Mouse (Mus musculus) forebrain, embryonic 12.5 days (tissue): Measurements from ENCODE around the gene Cycs. TPM values are rescaled to one million over a fixed set of nuclear protein-coding genes. Genes with fewer than 3 reads are reported as not detected.

Experiments used
- ATAC-seq: fragments of 200-750 bp; cut with Nextera tagmentation; 2 replicates; pipeline ENCODE4 v1.8.0; 2017; ENCODE audit warnings: moderate TSS enrichment; ENCODE audit not compliant: low FRiP score
- H3K27ac ChIP-seq: fragments of 300-500 bp; sonication (generic); 2 replicates; pipeline ENCODE4 v1.5.1; 2016; ENCODE audit warnings: mild to moderate bottlenecking
- H3K27me3 ChIP-seq: fragments of 300-500 bp; sonication (generic); 2 replicates; pipeline ENCODE4 v1.6.1; 2016; ENCODE audit warnings: mild to moderate bottlenecking
- H3K36me3 ChIP-seq: fragments of 300-500 bp; sonication (generic); replicated peaks from 2 replicates; pipeline ENCODE4 v1.6.1; 2016; ENCODE audit warnings: mild to moderate bottlenecking
- H3K4me1 ChIP-seq: fragments of 300-500 bp; sonication (generic); 2 replicates; pipeline ENCODE4 v1.6.1; 2016
- H3K4me2 ChIP-seq: fragments of 300-500 bp; sonication (generic); 2 replicates; pipeline ENCODE4 v1.6.1; 2016; ENCODE audit warnings: mild to moderate bottlenecking, moderate library complexity
- H3K4me3 ChIP-seq: fragments of 300-500 bp; sonication (generic); replicated peaks from 2 replicates; pipeline ENCODE4 v1.5.1; 2016; ENCODE audit warnings: mild to moderate bottlenecking
- H3K9ac ChIP-seq: fragments of 300-500 bp; sonication (generic); 2 replicates; pipeline ENCODE4 v1.6.1; 2016; ENCODE audit warnings: mild to moderate bottlenecking
- H3K9me3 ChIP-seq: fragments of 300-500 bp; sonication (generic); 2 replicates; pipeline ENCODE4 v1.6.1; 2016
- WGBS: fragments of 180-500 bp; shearing (Covaris S2); methylation state at CpG from one replicate; pipeline ENCODE4 v1.1.7; 2016; 5-methylcytosine and 5-hydroxymethylcytosine counted together
- polyA plus RNA-seq: library from polyadenylated mRNA; unstranded; fragments of >200 nt; fragmentation: Nextera tagmentation; extraction: Ambion mirVana; gene quantifications from 2 replicates; pipeline ENCODE4 v1.2.1, GENCODE M21; 2016

Cycs gene
- polyA plus RNA-seq, 1 experiment from 2014 or later: 71.1 TPM

DNA sequence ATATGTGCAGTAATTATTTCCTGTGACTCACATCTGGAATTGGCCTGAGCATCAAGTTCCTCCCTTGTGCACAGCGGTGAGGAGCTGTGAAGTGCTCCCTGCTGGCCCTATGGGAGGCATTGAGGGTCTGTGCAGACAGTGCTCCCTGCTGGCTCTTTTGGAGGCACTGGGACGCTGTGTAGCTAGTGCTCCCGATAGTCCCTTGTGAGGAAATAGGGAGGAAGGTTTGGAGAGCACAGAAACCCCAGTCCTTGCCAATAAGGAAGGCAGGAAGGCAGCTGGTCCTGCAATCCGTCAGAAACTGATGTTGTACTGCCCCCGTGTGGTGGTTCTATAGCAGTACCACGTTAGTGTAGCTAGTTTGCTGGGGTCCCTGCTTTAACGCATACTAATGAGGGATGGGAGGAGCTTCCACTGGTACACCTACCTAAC lies 29.9 kb downstream of the Cycs start:
- Histone ChIP-seq H3K4me2 (no peak overlapping the region), H3K4me1 (peaks cover 3% of the 10 kb centered on the region; the same call in 1 of the 2 replicates), H3K36me3 (no peaks in the 10 kb centered on the region), H3K27ac (no peak overlapping the region), H3K9ac (no peak overlapping the region), H3K27me3 (0 out of 2 replicates have a peak, but pooled peaks cover 5% of the 10 kb centered on the region), H3K4me3 (no peak overlapping the region), H3K9me3 (no peaks in the 10 kb centered on the region)
- 11% methylated on average over 7 of the region's 7 CpGs for WGBS
- ATAC-seq: peak; percentile 77

DNA sequence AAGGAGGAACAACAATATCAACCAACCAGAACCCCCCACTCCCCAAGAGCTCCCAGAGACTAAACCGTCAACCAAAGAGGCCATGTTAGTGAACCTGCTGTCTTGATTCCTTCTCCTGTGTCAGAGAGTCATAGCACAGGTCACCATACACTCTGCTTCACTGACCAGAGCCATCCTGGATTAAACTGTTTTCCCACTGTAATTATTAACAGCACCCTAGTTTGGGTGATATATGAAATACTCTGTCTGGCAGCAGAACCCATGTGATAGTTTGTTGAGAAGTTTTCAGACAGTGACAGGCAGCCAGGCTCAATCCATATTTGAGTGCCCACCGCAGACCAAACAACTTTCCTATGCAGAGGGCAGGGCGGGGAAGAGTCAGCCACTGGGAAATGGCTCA lies 31.0 kb downstream of the Cycs start:
- Histone ChIP-seq H3K27ac (no peak overlapping the region), H3K36me3 (no peaks in the 10 kb centered on the region), H3K4me1 (peaks cover 3% of the 10 kb centered on the region; the same call in 1 of the 2 replicates), H3K27me3 (0 out of 2 replicates have a peak, but pooled peaks cover 5% of the 10 kb centered on the region), H3K9ac (no peak overlapping the region), H3K9me3 (no peaks in the 10 kb centered on the region), H3K4me2 (no peak overlapping the region), H3K4me3 (no peak overlapping the region)
- no peak for ATAC-seq
- 92% methylated on average over 3 of the region's 3 CpGs for WGBS

DNA sequence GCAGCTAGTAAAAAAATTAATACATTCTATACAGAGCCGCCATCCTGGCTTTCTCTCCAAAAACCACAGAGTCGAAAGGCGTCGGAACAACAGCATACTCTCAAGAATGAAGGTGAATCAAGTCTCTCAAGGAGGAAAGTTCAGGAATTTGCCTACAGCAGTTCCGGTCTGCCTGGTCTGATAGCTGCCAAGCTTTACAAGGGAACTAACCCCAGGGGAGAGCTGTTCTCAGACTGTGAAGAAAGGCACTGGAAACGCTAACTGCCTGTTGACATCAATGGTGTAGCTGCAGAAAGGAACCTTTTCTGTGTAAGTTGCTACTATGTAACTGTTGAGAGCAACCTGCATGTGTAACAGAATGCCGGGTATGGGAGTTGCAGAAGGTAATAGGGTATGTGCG lies 34.4 kb downstream of the Cycs start:
- H3K9ac ChIP-seq: no peak overlapping the region
- no peak overlapping the region for H3K4me3 ChIP-seq
- no peaks in the 10 kb centered on the region for H3K27me3 ChIP-seq
- H3K4me1 ChIP-seq: peaks cover 3% of the 10 kb centered on the region; the same call in 1 of the 2 replicates
- no peak overlapping the region for H3K4me2 ChIP-seq
- H3K36me3 ChIP-seq: no peaks in the 10 kb centered on the region
- 80% methylated on average over 8 of the region's 8 CpGs for WGBS
- no peak overlapping the region for H3K27ac ChIP-seq
- ATAC-seq: no peak
- no peaks in the 10 kb centered on the region for H3K9me3 ChIP-seq

DNA sequence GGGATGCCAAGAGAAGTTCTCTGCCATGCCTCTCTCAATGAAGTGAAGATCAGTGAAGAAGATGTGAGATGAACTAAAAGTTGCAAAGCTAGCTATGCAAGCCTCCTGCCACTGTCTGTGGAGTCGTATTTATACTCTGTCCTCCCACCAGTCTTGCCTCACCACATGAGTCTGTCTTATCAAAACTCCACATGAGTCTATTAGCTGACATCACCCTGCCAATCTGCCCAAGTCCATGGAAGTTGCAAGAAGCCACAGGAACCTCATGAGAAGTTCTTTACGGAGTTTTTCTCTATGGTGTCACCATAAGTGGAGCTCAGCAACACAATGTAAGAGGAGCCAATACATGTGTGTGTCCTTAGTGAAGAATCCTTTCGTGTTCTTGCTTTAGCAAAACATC lies 35.3 kb downstream of the Cycs start:
- no peak overlapping the region for H3K9ac ChIP-seq
- no peak overlapping the region for H3K4me3 ChIP-seq
- WGBS: 85% methylated on average over 3 of the region's 3 CpGs
- no peaks in the 10 kb centered on the region for H3K9me3 ChIP-seq
- H3K4me2 ChIP-seq: no peak overlapping the region
- H3K4me1 ChIP-seq: no peaks in the 10 kb centered on the region
- no peak overlapping the region for H3K27ac ChIP-seq
- 0 out of 2 replicates have a peak, but pooled peaks cover 2% of the 10 kb centered on the region for H3K27me3 ChIP-seq
- no peak for ATAC-seq
- H3K36me3 ChIP-seq: no peaks in the 10 kb centered on the region

DNA sequence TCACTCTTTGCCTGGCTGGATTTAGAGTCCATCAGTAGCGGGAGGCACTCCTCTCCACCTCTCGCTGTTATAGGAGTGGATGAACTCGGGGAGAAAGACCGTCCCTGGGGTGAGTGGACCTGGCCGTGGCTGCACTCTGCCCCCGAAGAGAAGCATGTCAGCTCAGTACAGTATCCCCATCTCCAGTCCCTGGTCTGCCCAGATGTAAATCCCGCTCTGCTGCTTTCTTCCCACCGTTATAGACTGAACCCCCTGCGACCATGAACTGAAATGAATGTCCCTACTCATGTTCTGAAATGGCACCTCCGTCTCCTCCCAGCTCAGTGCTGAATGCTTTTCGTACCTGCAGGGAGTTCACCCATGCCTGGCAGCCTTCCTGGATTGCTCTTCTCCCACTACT lies 37.1 kb downstream of the Cycs start:
- ATAC-seq: no peak
- 88% methylated on average over 11 of the region's 11 CpGs for WGBS
- no peak overlapping the region for H3K4me3 ChIP-seq
- H3K9me3 ChIP-seq: no peaks in the 10 kb centered on the region
- no peak overlapping the region for H3K27ac ChIP-seq
- H3K9ac ChIP-seq: no peak overlapping the region
- no peaks in the 10 kb centered on the region for H3K36me3 ChIP-seq
- no peak overlapping the region for H3K4me2 ChIP-seq
- no peaks in the 10 kb centered on the region for H3K4me1 ChIP-seq
- H3K27me3 ChIP-seq: 0 out of 2 replicates have a peak, but pooled peaks cover 3% of the 10 kb centered on the region

DNA sequence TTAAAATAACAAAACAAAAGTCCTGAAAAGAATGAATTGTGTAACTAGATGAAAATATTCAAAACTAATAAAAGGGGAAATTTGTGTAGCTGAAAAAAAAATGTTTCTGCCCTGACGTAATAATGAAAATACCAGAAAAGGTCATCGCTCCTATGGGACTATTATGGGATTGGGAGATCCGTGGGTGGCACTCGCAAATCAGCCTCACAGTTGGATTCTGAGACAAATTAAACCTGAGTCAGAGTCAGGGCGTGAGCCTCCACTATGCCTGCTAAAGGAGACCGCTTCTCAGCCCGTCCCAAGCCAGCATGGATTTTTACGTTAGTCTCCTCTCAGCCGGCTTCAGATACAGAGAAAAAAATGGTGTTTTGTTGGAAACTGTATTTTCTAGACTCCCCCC lies 38.9 kb downstream of the Cycs start:
- H3K27ac ChIP-seq: no peak overlapping the region
- no peak overlapping the region for H3K9ac ChIP-seq
- no peak overlapping the region for H3K4me3 ChIP-seq
- no peak overlapping the region for H3K4me2 ChIP-seq
- no peak for ATAC-seq
- H3K27me3 ChIP-seq: 0 out of 2 replicates have a peak, but pooled peaks cover 3% of the 10 kb centered on the region
- H3K36me3 ChIP-seq: no peaks in the 10 kb centered on the region
- no peaks in the 10 kb centered on the region for H3K4me1 ChIP-seq
- no peaks in the 10 kb centered on the region for H3K9me3 ChIP-seq
- WGBS: 66% methylated on average over 9 of the region's 9 CpGs

DNA sequence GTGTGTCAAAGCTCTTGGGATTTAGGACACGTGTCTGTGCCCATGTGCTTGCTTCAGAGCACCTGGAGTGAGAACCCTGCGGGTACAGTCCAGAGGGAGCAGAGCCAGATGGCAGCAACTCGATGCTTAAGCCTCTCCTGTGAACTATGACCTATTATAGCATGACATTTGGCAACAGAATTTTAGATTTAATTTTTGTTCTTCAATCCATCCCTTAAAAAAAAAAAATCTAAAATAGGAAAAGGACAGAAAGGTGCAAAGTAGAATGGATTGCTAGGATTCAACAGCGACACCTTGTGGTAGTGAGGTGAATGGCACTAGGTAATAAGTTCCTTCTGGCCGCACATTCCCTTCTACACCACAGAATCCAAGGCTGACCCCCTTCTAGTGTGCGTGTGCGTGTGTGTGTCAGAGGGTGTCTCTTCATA lies 39.7 kb downstream of the Cycs start:
- WGBS: 27% methylated on average over 7 of the region's 7 CpGs
- no peaks in the 10 kb centered on the region for H3K4me1 ChIP-seq
- peak; percentile 46; the same call in 1 of the 2 replicates for ATAC-seq
- no peak overlapping the region for H3K4me3 ChIP-seq
- H3K36me3 ChIP-seq: no peaks in the 10 kb centered on the region
- H3K9ac ChIP-seq: no peak overlapping the region
- 0 out of 2 replicates have a peak, but pooled peaks cover 3% of the 10 kb centered on the region for H3K27me3 ChIP-seq
- no peak overlapping the region for H3K4me2 ChIP-seq
- H3K27ac ChIP-seq: no peak overlapping the region
- no peaks in the 10 kb centered on the region for H3K9me3 ChIP-seq

DNA sequence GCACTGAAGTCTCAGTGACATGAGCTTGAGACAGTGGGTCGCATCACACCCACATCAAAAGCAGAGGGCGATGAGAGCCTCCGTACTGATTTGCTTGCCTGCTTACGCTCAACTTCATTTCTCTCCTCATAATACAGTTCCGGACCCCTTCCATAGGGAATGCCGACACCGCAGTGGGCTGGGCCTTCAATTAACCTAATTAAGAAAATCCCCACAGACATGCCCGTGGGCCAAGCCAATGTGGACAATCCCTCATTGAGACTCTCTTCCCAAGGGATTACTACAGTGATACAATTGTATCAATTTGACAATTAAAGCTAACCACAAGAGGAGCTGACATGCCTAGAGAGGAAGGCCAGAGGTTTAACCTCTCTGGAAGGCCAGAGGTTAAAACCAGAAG lies 40.5 kb downstream of the Cycs start:
- Histone ChIP-seq H3K27ac (no peak overlapping the region), H3K4me2 (no peak overlapping the region), H3K9me3 (no peaks in the 10 kb centered on the region), H3K27me3 (0 out of 2 replicates have a peak, but pooled peaks cover 3% of the 10 kb centered on the region), H3K4me3 (no peak overlapping the region), H3K36me3 (no peaks in the 10 kb centered on the region), H3K9ac (no peak overlapping the region), H3K4me1 (no peaks in the 10 kb centered on the region)
- WGBS: 63% methylated on average over 8 of the region's 8 CpGs
- no peak for ATAC-seq

DNA sequence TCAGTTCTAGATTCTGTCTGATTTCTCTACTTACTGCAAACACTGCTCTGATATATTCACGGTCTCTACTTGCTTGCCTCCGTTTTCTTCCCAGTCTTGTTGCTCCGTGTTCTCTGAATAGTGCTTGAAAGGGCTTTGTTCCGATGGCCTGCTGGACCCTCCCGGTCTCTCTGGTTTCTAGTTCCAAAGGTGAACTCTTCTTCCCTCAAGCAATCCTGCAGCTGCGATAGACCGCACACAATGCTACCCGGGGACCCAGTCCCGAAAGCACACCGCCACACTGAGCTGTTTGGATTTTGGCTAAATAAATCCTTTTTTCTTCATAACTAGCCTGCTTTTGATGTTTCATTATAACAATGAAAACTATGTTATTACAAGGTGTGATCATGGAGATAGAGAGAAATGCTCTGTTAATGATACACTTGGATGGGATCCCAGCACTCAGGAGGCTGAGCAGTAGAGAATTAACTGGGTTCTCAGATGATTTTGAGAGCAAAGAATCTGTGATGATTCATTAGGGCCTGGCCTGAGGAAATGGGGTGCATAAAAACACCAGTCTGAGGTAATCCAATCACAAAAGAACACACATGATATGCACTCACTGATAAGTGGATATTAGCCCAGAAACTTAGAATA lies 42.0 kb downstream of the Cycs start:
- 86% methylated on average over 10 of the region's 10 CpGs for WGBS
- H3K36me3 ChIP-seq: no peaks in the 10 kb centered on the region
- no peak overlapping the region for H3K9ac ChIP-seq
- H3K4me2 ChIP-seq: no peak overlapping the region
- no peak overlapping the region for H3K27ac ChIP-seq
- no peak for ATAC-seq
- H3K27me3 ChIP-seq: 0 out of 2 replicates have a peak, but pooled peaks cover 3% of the 10 kb centered on the region
- H3K9me3 ChIP-seq: no peaks in the 10 kb centered on the region
- no peaks in the 10 kb centered on the region for H3K4me1 ChIP-seq
- H3K4me3 ChIP-seq: no peak overlapping the region

DNA sequence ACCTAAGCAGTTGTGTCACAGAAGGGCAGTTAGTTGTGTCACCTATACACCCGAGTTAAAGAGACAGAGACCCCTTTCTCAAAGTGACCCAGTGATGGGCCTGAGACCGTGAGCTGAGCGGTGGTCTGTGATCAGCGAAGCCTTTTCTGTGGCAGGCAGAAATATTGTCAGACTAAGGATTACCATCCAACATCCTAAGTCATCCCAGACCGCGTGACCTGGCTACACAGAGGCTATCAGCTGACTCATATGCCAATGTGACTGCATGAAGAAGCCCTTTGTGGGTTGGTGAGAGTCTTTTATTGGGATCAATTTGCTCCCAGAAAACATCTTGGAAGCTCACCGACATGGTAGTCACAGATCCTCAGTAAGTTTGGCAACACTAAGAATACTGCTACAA lies 43.6 kb downstream of the Cycs start:
- Histone ChIP-seq H3K9me3 (no peaks in the 10 kb centered on the region), H3K4me2 (no peak overlapping the region), H3K27me3 (0 out of 2 replicates have a peak, but pooled peaks cover 3% of the 10 kb centered on the region), H3K36me3 (no peaks in the 10 kb centered on the region), H3K27ac (no peak overlapping the region), H3K4me1 (no peaks in the 10 kb centered on the region), H3K9ac (no peak overlapping the region), H3K4me3 (no peak overlapping the region)
- ATAC-seq: no peak
- WGBS: 90% methylated on average over 7 of the region's 7 CpGs

DNA sequence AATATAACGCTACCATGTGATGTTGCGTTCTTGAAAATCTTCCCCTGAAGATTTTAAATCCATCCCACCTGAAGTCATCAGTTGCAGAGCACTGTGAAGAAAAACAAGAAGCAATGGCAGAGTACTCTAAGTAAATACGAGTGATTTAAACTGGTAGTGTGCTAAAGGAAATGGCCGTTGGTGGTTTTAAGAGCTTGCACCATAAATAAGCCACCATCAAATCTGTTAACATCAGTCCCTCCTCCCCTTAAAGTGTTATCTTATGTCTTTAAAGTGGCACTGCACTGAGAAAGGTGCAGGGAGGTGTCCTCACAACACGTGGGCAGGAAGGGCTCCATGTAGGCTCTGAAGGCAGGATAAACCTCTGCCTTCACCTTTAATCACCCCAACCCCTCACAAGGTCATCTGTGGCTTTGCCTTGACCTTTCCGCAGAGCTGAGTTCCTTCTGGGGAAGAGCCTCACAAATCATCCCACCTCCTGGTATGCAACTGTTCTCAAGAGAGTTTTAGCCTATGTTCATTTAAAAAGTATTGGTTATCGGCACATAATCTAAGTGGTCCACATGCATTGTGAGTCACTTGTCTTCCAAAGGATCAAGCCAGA lies 44.7 kb downstream of the Cycs start:
- H3K27ac ChIP-seq: no peak overlapping the region
- 87% methylated on average over 7 of the region's 7 CpGs for WGBS
- no peak overlapping the region for H3K4me2 ChIP-seq
- no peaks in the 10 kb centered on the region for H3K9me3 ChIP-seq
- no peak overlapping the region for H3K4me3 ChIP-seq
- 0 out of 2 replicates have a peak, but pooled peaks cover 3% of the 10 kb centered on the region for H3K27me3 ChIP-seq
- no peaks in the 10 kb centered on the region for H3K36me3 ChIP-seq
- no peak overlapping the region for H3K9ac ChIP-seq
- no peaks in the 10 kb centered on the region for H3K4me1 ChIP-seq
- no peak for ATAC-seq

DNA sequence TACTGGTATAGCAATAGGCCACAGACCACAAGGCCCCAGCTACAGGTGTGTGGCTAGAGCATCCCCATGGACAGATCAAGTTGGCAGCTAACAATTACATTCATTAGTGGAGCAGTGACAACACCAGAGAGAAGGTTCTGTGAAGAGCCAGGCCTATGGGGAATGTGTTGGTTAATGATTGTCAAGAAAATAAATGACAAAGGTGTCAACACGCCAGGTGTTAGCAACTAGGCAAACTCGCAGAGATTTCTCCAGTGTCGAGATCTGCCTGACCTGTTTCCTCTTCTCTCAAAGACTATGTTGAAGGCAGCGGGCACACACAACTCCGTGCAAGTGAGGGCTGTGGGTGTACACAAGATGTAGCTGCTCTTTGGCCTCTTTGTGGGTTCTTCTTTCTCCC lies 46.2 kb downstream of the Cycs start:
- H3K4me2 ChIP-seq: no peak overlapping the region
- no peak overlapping the region for H3K4me3 ChIP-seq
- H3K4me1 ChIP-seq: no peaks in the 10 kb centered on the region
- H3K27ac ChIP-seq: no peak overlapping the region
- no peaks in the 10 kb centered on the region for H3K9me3 ChIP-seq
- no peaks in the 10 kb centered on the region for H3K27me3 ChIP-seq
- no peak for ATAC-seq
- H3K36me3 ChIP-seq: no peaks in the 10 kb centered on the region
- 86% methylated on average over 5 of the region's 5 CpGs for WGBS
- no peak overlapping the region for H3K9ac ChIP-seq

DNA sequence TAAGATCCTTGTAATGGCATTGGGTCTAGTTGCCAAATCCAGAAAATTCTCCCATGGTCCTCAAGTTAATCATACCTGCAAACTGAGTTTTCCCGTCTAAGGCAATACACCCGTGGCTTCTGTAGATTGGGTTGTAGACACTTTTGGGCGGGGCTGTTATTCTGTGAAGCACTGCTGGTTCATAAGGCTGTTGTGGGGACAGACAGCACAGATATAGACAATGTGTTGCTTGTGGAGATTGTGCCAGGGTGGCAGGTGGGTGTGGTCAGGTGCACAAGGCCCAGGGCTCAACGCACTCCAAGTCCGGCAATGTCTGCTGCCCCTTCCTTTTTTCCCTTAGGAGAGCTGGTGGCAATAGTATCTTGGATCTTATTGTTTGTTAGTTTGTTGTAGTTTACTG lies 48.0 kb downstream of the Cycs start:
- H3K27ac ChIP-seq: no peak overlapping the region
- no peaks in the 10 kb centered on the region for H3K4me1 ChIP-seq
- no peak overlapping the region for H3K9ac ChIP-seq
- ATAC-seq: no peak
- no peak overlapping the region for H3K4me2 ChIP-seq
- no peaks in the 10 kb centered on the region for H3K36me3 ChIP-seq
- WGBS: 84% methylated on average over 5 of the region's 5 CpGs
- H3K9me3 ChIP-seq: no peaks in the 10 kb centered on the region
- H3K27me3 ChIP-seq: no peaks in the 10 kb centered on the region
- no peak overlapping the region for H3K4me3 ChIP-seq
